Mouse (Mus musculus) intestine, embryonic 14.5 days (tissue): Measurements from ENCODE around the gene Mlh1. TPM values are rescaled to one million over a fixed set of nuclear protein-coding genes. Genes with fewer than 3 reads are reported as not detected.

Source experiments
- ATAC-seq: fragments of 200-750 bp; cut with Nextera tagmentation; replicated peaks from 2 replicates; pipeline ENCODE4 v1.8.0; 2017; ENCODE audit warnings: low read depth, moderate number of reproducible peaks, moderate TSS enrichment, moderate library complexity; ENCODE audit not compliant: low FRiP score, low TSS enrichment
- DNase-seq: peaks from one replicate; pipeline ENCODE4 v3.0.0-alpha.2; 2018; ENCODE audit warnings: low spot score
- H3K27ac ChIP-seq: fragments of 300-500 bp; sonication (generic); 2 replicates; pipeline ENCODE4 v1.5.1; 2014; ENCODE audit warnings: low read depth, mild to moderate bottlenecking, control low read depth
- H3K27me3 ChIP-seq: fragments of 300-500 bp; sonication (generic); replicated peaks from 2 replicates; pipeline ENCODE4 v1.6.1; 2014; ENCODE audit warnings: low read length, control low read depth; ENCODE audit not compliant: control insufficient read depth, insufficient read depth
- H3K36me3 ChIP-seq: fragments of 300-500 bp; sonication (generic); 2 replicates; pipeline ENCODE4 v1.6.1; 2014; ENCODE audit warnings: low read length, control low read depth; ENCODE audit not compliant: control insufficient read depth, insufficient read depth
- H3K4me1 ChIP-seq: fragments of 300-500 bp; sonication (generic); replicated peaks from 2 replicates; pipeline ENCODE4 v1.6.1; 2014; ENCODE audit warnings: low read length, control low read depth, mixed read lengths; ENCODE audit not compliant: control insufficient read depth, insufficient read depth
- H3K4me2 ChIP-seq: fragments of 300-500 bp; sonication (generic); 2 replicates; pipeline ENCODE4 v1.6.1; 2014; ENCODE audit warnings: low read length
- H3K4me3 ChIP-seq: fragments of 300-500 bp; sonication (generic); 2 replicates; pipeline ENCODE4 v1.5.1; 2014; ENCODE audit warnings: low read depth, low read length, control low read depth, mixed read lengths
- H3K9ac ChIP-seq: fragments of 300-500 bp; sonication (generic); 2 replicates; pipeline ENCODE4 v1.6.1; 2014; ENCODE audit warnings: mild to moderate bottlenecking, low read length
- H3K9me3 ChIP-seq: fragments of 300-500 bp; sonication (generic); 2 replicates; pipeline ENCODE4 v1.6.1; 2016; ENCODE audit warnings: low read length, control low read depth; ENCODE audit not compliant: control insufficient read depth
- WGBS: fragments of 180-500 bp; shearing (Covaris S2); extraction: QIAGEN DNeasy Blood & Tissue Kit; methylation state at CpG from one replicate; pipeline ENCODE4 v1.1.7; 2014; 5-methylcytosine and 5-hydroxymethylcytosine counted together
- polyA plus RNA-seq: library from polyadenylated mRNA; unstranded; fragments of >200 nt; fragmentation: Nextera tagmentation; extraction: Ambion mirVana; gene quantifications from 2 replicates; pipeline ENCODE4 v1.2.1, GENCODE M21; 2014

The Mlh1 gene
- polyA plus RNA-seq, 1 experiment from 2014 or later = 43.6 TPM

GRCm38 (mm10) chr9:111182176-111182575 lies 89.4 kb downstream of the Mlh1 start:
- ATAC-seq (no peak), DNase-seq (no peak)
- H3K4me2 ChIP-seq = no peak overlapping the region
- H3K27me3 ChIP-seq = no peaks in the 10 kb centered on the region
- no peak overlapping the region for H3K9ac ChIP-seq
- H3K27ac ChIP-seq = no peak overlapping the region
- H3K36me3 ChIP-seq = no peaks in the 10 kb centered on the region
- 74% methylated on average over 3 of the region's 3 CpGs for WGBS
- no peak overlapping the region for H3K4me3 ChIP-seq
- H3K9me3 ChIP-seq = no peaks in the 10 kb centered on the region
- no peaks in the 10 kb centered on the region for H3K4me1 ChIP-seq

- Histone ChIP-seq H3K4me2 (no peak overlapping the region), H3K9ac (no peak overlapping the region), H3K36me3 (no peaks in the 10 kb centered on the region), H3K27ac (no peak overlapping the region), H3K9me3 (no peaks in the 10 kb centered on the region), H3K4me1 (no peaks in the 10 kb centered on the region), H3K4me3 (no peak overlapping the region), H3K27me3 (no peaks in the 10 kb centered on the region)
- ATAC-seq (no peak), DNase-seq (no peak)
- WGBS = 89% methylated on average over 5 of the region's 5 CpGs
Observed at GRCm38 (mm10) chr9:111178971-111179370, 92.6 kb downstream of the Mlh1 start.

Other genes with a start within 250 kb of the Mlh1 start
- 1.3 and 1.7 TPM in 2 replicates for gene Ccrl2, start 214.3 kb downstream of the Mlh1 start, polyA plus RNA-seq
- 34.4 and 36.8 TPM in 2 replicates for gene Lrrfip2, start 154.2 kb downstream of the Mlh1 start, polyA plus RNA-seq
- gene Epm2aip1, start 138 bp upstream of the Mlh1 start, polyA plus RNA-seq = 35.7 and 36.1 TPM in 2 replicates
- gene Trank1, start 39.9 kb upstream of the Mlh1 start, polyA plus RNA-seq = 0.08 and 0.12 TPM in 2 replicates
- gene Dclk3, start 167.3 kb upstream of the Mlh1 start, polyA plus RNA-seq = 0.38 and 0.42 TPM in 2 replicates